Mouse (Mus musculus): ENCODE results near the gene Trim34b. TPM values are rescaled to one million over a fixed set of nuclear protein-coding genes. Genes with fewer than 3 reads are reported as not detected.

The Trim34b gene
- total RNA-seq, 2 experiments from 2014 or later, result 0.20 TPM; not detected in 1

Other genes with a start within 250 kb of the Trim34b start
- not detected for gene Olfr645, start 244.0 kb upstream of the Trim34b start, total RNA-seq (2021)
- gene Olfr646, start 224.6 kb upstream of the Trim34b start, total RNA-seq (2021), result not detected
- not detected for gene Ubqln5, start 199.6 kb upstream of the Trim34b start, total RNA-seq (2021)
- not detected for gene Olfr643, start 192.1 kb upstream of the Trim34b start, total RNA-seq (2021)
- gene Ubqln3, start 186.2 kb upstream of the Trim34b start, total RNA-seq (2021), result not detected
- gene Ubqlnl, start 178.9 kb upstream of the Trim34b start, total RNA-seq (2021), result not detected
- gene Olfm5, start 164.6 kb upstream of the Trim34b start, total RNA-seq (2021), result not detected
- under 1 TPM; 0.15 to 0.45 TPM for gene Olfr648, start 146.1 kb upstream of the Trim34b start, total RNA-seq (2021)
- not detected for gene Olfr649, start 133.5 kb upstream of the Trim34b start, total RNA-seq (2021)
- under 1 TPM in 1 of 2 experiments, not detected in 1; 0.15 TPM for gene Trim6, start 110.7 kb upstream of the Trim34b start, total RNA-seq (2021)
- gene Trim34a, start 85.0 kb upstream of the Trim34b start, total RNA-seq (2021), result 1 to 10 TPM in 1 of 2 experiments, under 1 TPM in 1; 0.94 to 1.1 TPM
- gene Trim5, start 41.4 kb upstream of the Trim34b start, total RNA-seq (2021), result 1 to 10 TPM in 1 of 2 experiments, under 1 TPM in 1; 0.39 to 1.1 TPM
- gene Trim12a, start 14.0 kb upstream of the Trim34b start, total RNA-seq (2021), result 1 to 10 TPM; 1.9 to 2.3 TPM
- 1 to 10 TPM; 1.0 to 1.3 TPM for gene Trim12c, start 23.9 kb downstream of the Trim34b start, total RNA-seq (2021)
- gene Trim30b, start 40.4 kb downstream of the Trim34b start, total RNA-seq (2021), result not detected
- not detected for gene Trim30c, start 71.4 kb downstream of the Trim34b start, total RNA-seq (2021)
- gene Trim30a, start 135.7 kb downstream of the Trim34b start, total RNA-seq (2021), result under 1 TPM; 0.69 to 0.93 TPM
- gene Trim30d, start 178.4 kb downstream of the Trim34b start, total RNA-seq (2021), result under 1 TPM; 0.35 to 0.59 TPM
- gene Olfr651, start 220.7 kb downstream of the Trim34b start, total RNA-seq (2021), result not detected
- not detected for gene Olfr652, start 231.4 kb downstream of the Trim34b start, total RNA-seq (2021)
- not detected for gene Olfr653, start 247.8 kb downstream of the Trim34b start, total RNA-seq (2021)

Data from left cerebral cortex, postnatal 36 days (tissue).